Mouse (Mus musculus): Measurements from ENCODE around the gene Hoxa4.

GRCm38 (mm10) chr6:52182030-52182429 lies 9.5 kb downstream of the Hoxa4 start:
- TF ChIP-seq ZNF384 (IDR thresholded peaks at IDR 0.05; ENCODE audit: low read depth, low read length) (no peak), HCFC1 (IDR thresholded peaks at IDR 0.05; ENCODE audit: borderline replicate concordance, insufficient read depth, low read length) (no peak), ZC3H11A (IDR thresholded peaks at IDR 0.05; ENCODE audit: borderline replicate concordance, low read depth, low read length) (no peak)
